ENCODE assay signal across 8 mouse cellular contexts in genomic region chr10:128283604-128284579, GRCm38 (mm10). TPM values are rescaled to one million over a fixed set of nuclear protein-coding genes. Genes with fewer than 3 reads are reported as not detected.
DNase-seq lines count a peak whose midpoint lies in the region; ATAC-seq and TF ChIP-seq lines count a peak whose summit lies in the region.

No protein-coding gene starts in this region.

- H3K27me3 ChIP-seq in G1E (ENCODE audit: insufficient read depth, low read length): no peaks in the 10 kb centered on the region
- no peaks in the 10 kb centered on the region for H3K27me3 ChIP-seq in forebrain, embryonic 12.5 days
- no peaks in the 10 kb centered on the region for H3K27me3 ChIP-seq in hindbrain, embryonic 16.5 days (replicated peaks; ENCODE audit: control insufficient read depth, insufficient read depth, low read length)
- no peaks in the 10 kb centered on the region for H3K27me3 ChIP-seq in liver, adult 2 months (ENCODE audit: control insufficient read depth, insufficient read depth, low read length)
- H3K27me3 ChIP-seq in neural tube, embryonic 11.5 days (ENCODE audit: control insufficient read depth, insufficient read depth, low read length): no peaks in the 10 kb centered on the region

- no peak overlapping the region for H3K4me3 ChIP-seq in G1E (ENCODE audit: low read depth, low read length)
- no peak overlapping the region for H3K4me3 ChIP-seq in forebrain, embryonic 12.5 days (replicated peaks)
- no peak overlapping the region for H3K4me3 ChIP-seq in hindbrain, embryonic 16.5 days (ENCODE audit: low read length)
- no peak overlapping the region for H3K4me3 ChIP-seq in liver, adult 2 months (ENCODE audit: insufficient read depth, low read depth, low read length)
- H3K4me3 ChIP-seq in neural tube, embryonic 11.5 days (ENCODE audit: low read depth, low read length): no peak overlapping the region

- TF ChIP-seq CTCF in G1E (IDR thresholded peaks at IDR 0.05; ENCODE audit: low read depth, low read length): no peak
- peak; percentile 69 for TF ChIP-seq CTCF in liver, adult 2 months (IDR thresholded peaks at IDR 0.05; ENCODE audit: low read depth, low read length)

- peaks cover 86% of the 10 kb centered on the region for H3K36me3 ChIP-seq in G1E (replicated peaks)
- peaks cover 53% of the 10 kb centered on the region for H3K36me3 ChIP-seq in forebrain, embryonic 12.5 days (replicated peaks)
- H3K36me3 ChIP-seq in hindbrain, embryonic 16.5 days (ENCODE audit: control insufficient read depth, insufficient read depth, low read length): peaks cover 37% of the 10 kb centered on the region
- peaks cover 84% of the 10 kb centered on the region for H3K36me3 ChIP-seq in liver, adult 2 months (ENCODE audit: control insufficient read depth, insufficient read depth, low read length)
- H3K36me3 ChIP-seq in neural tube, embryonic 11.5 days (ENCODE audit: control insufficient read depth, insufficient read depth, low read length): peaks cover 4% of the 10 kb centered on the region; the same call in 1 of the 2 replicates

- no peak overlapping the region for H3K9ac ChIP-seq in forebrain, embryonic 12.5 days
- H3K9ac ChIP-seq in hindbrain, embryonic 16.5 days (ENCODE audit: low read depth, low read length): no peak overlapping the region; the same call in 1 of the 2 replicates
- H3K9ac ChIP-seq in liver, adult 2 months (ENCODE audit: low read depth, low read length): no peak overlapping the region
- no peak overlapping the region for H3K9ac ChIP-seq in neural tube, embryonic 11.5 days (ENCODE audit: low read length)

- ATAC-seq in G1E (ENCODE audit: extremely low read depth, insufficient number of reproducible peaks, low FRiP score, poor library complexity, severe bottlenecking): no peak
- ATAC-seq in cerebellum, adult (ENCODE audit: insufficient number of reproducible peaks, low FRiP score, low TSS enrichment): peak; percentile 87
- ATAC-seq in forebrain, embryonic 12.5 days (ENCODE audit: low FRiP score): 0 out of 2 replicates have a peak, but pooled peaks have one; percentile 49
- peak; percentile 72 for ATAC-seq in hindbrain, embryonic 16.5 days
- no peak for ATAC-seq in neural tube, embryonic 11.5 days (ENCODE audit: insufficient read depth, low FRiP score, low TSS enrichment)

- 67% methylated on average over 31 of the region's 31 CpGs for WGBS in forebrain, embryonic 12.5 days
- WGBS in hindbrain, embryonic 16.5 days: 62% methylated on average over 31 of the region's 31 CpGs
- WGBS in liver, adult 2 months: 65% methylated on average over 31 of the region's 31 CpGs
- WGBS in neural tube, embryonic 11.5 days: 66% methylated on average over 31 of the region's 31 CpGs

- H3K9me3 ChIP-seq in G1E (replicated peaks): no peaks in the 10 kb centered on the region
- H3K9me3 ChIP-seq in forebrain, embryonic 12.5 days: no peaks in the 10 kb centered on the region
- no peaks in the 10 kb centered on the region for H3K9me3 ChIP-seq in hindbrain, embryonic 16.5 days (ENCODE audit: control insufficient read depth, low read length)
- H3K9me3 ChIP-seq in neural tube, embryonic 11.5 days (ENCODE audit: control insufficient read depth, low read length): no peaks in the 10 kb centered on the region

- H3K4me1 ChIP-seq in G1E (ENCODE audit: insufficient read depth, low read depth, low read length): peaks cover 9% of the 10 kb centered on the region
- H3K4me1 ChIP-seq in forebrain, embryonic 12.5 days: no peaks in the 10 kb centered on the region; the same call in 1 of the 2 replicates
- H3K4me1 ChIP-seq in hindbrain, embryonic 16.5 days (ENCODE audit: control insufficient read depth, insufficient read depth, low read depth, low read length): no peaks in the 10 kb centered on the region
- H3K4me1 ChIP-seq in liver, adult 2 months (ENCODE audit: control insufficient read depth, insufficient read depth, low read length): no peaks in the 10 kb centered on the region; the same call in 1 of the 2 replicates
- no peaks in the 10 kb centered on the region for H3K4me1 ChIP-seq in neural tube, embryonic 11.5 days (ENCODE audit: control insufficient read depth, insufficient read depth, low read length)

- H3K79me2 ChIP-seq in liver, adult 2 months (ENCODE audit: control insufficient read depth, insufficient read depth, low read length): no peaks in the 10 kb centered on the region; the same call in 1 of the 2 replicates

- TF ChIP-seq POLR2A in liver, adult 2 months (IDR thresholded peaks at IDR 0.05; ENCODE audit: extremely low read depth, insufficient read depth, low read length): no peak

- H3K27ac ChIP-seq in forebrain, embryonic 12.5 days: no peak overlapping the region
- H3K27ac ChIP-seq in hindbrain, embryonic 16.5 days (ENCODE audit: low read depth, low read length): peak overlapping the region; percentile 66
- H3K27ac ChIP-seq in liver, adult 2 months (replicated peaks; ENCODE audit: insufficient read depth, low read depth, low read length): no peak overlapping the region
- H3K27ac ChIP-seq in neural tube, embryonic 11.5 days (ENCODE audit: low read depth, low read length): no peak overlapping the region

- no peak overlapping the region for H3K4me2 ChIP-seq in forebrain, embryonic 12.5 days
- no peak overlapping the region for H3K4me2 ChIP-seq in hindbrain, embryonic 16.5 days (ENCODE audit: low read length)
- no peak overlapping the region for H3K4me2 ChIP-seq in neural tube, embryonic 11.5 days (ENCODE audit: low read depth)

- DNase-seq in 3T3-L1 (ENCODE audit: low read depth, low spot score): peak; percentile 80
- peak; percentile 29 for DNase-seq in G1E (ENCODE audit: low spot score)
- peak; percentile 32 for DNase-seq in liver, adult 2 months (ENCODE audit: extremely low read depth, low read depth, low spot score)
- peak; percentile 75 for DNase-seq in neural tube, embryonic 11.5 days (ENCODE audit: low spot score)
- peak; percentile 70 for DNase-seq in thymus, postnatal 0 days (ENCODE audit: low spot score)

RNA-seq across cellular contexts. Expression of gene Stat2, which starts 13.5 kb away (rescaled TPM):
- total RNA-seq in G1E (2014; fragmentation: Nextera tagmentation): 23.3 and 24.5 TPM in 2 replicates
- 15.0 and 16.7 TPM in 2 replicates for total RNA-seq in G1E (2017)
- polyA plus RNA-seq in G1E (2012): 10.0 and 10.7 TPM in 2 replicates
- 18.5 and 18.7 TPM in 2 replicates for polyA plus RNA-seq in forebrain, embryonic 12.5 days (2016; fragmentation: Nextera tagmentation; extraction: Ambion mirVana)
- polyA plus RNA-seq in hindbrain, embryonic 16.5 days (2015; fragmentation: Nextera tagmentation; extraction: Ambion mirVana): 19.3 and 22.2 TPM in 2 replicates
- total RNA-seq in liver, adult 2 months (2014; rRNA removed): 17.0 and 17.6 TPM in 2 replicates
- 26.3 and 46.6 TPM in 2 replicates for polyA plus RNA-seq in liver, adult 2 months (2012; rRNA removed)
- 15.2 and 17.2 TPM in 2 replicates for polyA plus RNA-seq in neural tube, embryonic 11.5 days (2014; fragmentation: Nextera tagmentation; extraction: Ambion mirVana)
- polyA plus RNA-seq in thymus, postnatal 0 days (2015; fragmentation: Nextera tagmentation; extraction: Ambion mirVana): 22.6 and 25.1 TPM in 2 replicates

RNA-seq across cellular contexts. Expression of gene Il23a, which starts 14.7 kb away (rescaled TPM):
- not detected in 2 replicates for total RNA-seq in G1E (2014; fragmentation: Nextera tagmentation)
- 0.16 TPM in 1 of 2 replicates, not detected in the other for total RNA-seq in G1E (2017)
- polyA plus RNA-seq in G1E (2012): 0.03 TPM in 1 of 2 replicates, not detected in the other
- polyA plus RNA-seq in forebrain, embryonic 12.5 days (2016; fragmentation: Nextera tagmentation; extraction: Ambion mirVana): not detected in 2 replicates
- 0.22 and 0.73 TPM in 2 replicates for polyA plus RNA-seq in hindbrain, embryonic 16.5 days (2015; fragmentation: Nextera tagmentation; extraction: Ambion mirVana)
- total RNA-seq in liver, adult 2 months (2014; rRNA removed): not detected in 2 replicates
- not detected in 2 replicates for polyA plus RNA-seq in liver, adult 2 months (2012; rRNA removed)
- polyA plus RNA-seq in neural tube, embryonic 11.5 days (2014; fragmentation: Nextera tagmentation; extraction: Ambion mirVana): not detected in 2 replicates
- 2.5 and 3.1 TPM in 2 replicates for polyA plus RNA-seq in thymus, postnatal 0 days (2015; fragmentation: Nextera tagmentation; extraction: Ambion mirVana)

RNA-seq across cellular contexts. Expression of gene Apof, which starts 15.4 kb away (rescaled TPM):
- not detected in 2 replicates for total RNA-seq in G1E (2014; fragmentation: Nextera tagmentation)
- 0.12 and 0.16 TPM in 2 replicates for total RNA-seq in G1E (2017)
- polyA plus RNA-seq in G1E (2012): not detected in 2 replicates
- polyA plus RNA-seq in forebrain, embryonic 12.5 days (2016; fragmentation: Nextera tagmentation; extraction: Ambion mirVana): not detected in 2 replicates
- polyA plus RNA-seq in hindbrain, embryonic 16.5 days (2015; fragmentation: Nextera tagmentation; extraction: Ambion mirVana): 0.24 TPM in 1 of 2 replicates, not detected in the other
- 1,199 and 1,422 TPM in 2 replicates for total RNA-seq in liver, adult 2 months (2014; rRNA removed)
- polyA plus RNA-seq in liver, adult 2 months (2012; rRNA removed): 2,021 and 2,079 TPM in 2 replicates
- polyA plus RNA-seq in neural tube, embryonic 11.5 days (2014; fragmentation: Nextera tagmentation; extraction: Ambion mirVana): not detected in 2 replicates
- polyA plus RNA-seq in thymus, postnatal 0 days (2015; fragmentation: Nextera tagmentation; extraction: Ambion mirVana): 0.17 TPM in 1 of 2 replicates, not detected in the other

RNA-seq across cellular contexts. Expression of gene Pan2, which starts 19.2 kb away (rescaled TPM):
- total RNA-seq in G1E (2014; fragmentation: Nextera tagmentation) (23.2 and 30.2 TPM in 2 replicates), G1E (2017) (13.8 TPM in 2 replicates)
- 3.4 and 3.6 TPM in 2 replicates for polyA plus RNA-seq in G1E (2012)
- 40.2 and 42.2 TPM in 2 replicates for polyA plus RNA-seq in forebrain, embryonic 12.5 days (2016; fragmentation: Nextera tagmentation; extraction: Ambion mirVana)
- 18.2 and 20.9 TPM in 2 replicates for polyA plus RNA-seq in hindbrain, embryonic 16.5 days (2015; fragmentation: Nextera tagmentation; extraction: Ambion mirVana)
- total RNA-seq in liver, adult 2 months (2014; rRNA removed): 9.1 and 11.8 TPM in 2 replicates
- 12.7 and 20.3 TPM in 2 replicates for polyA plus RNA-seq in liver, adult 2 months (2012; rRNA removed)
- polyA plus RNA-seq in neural tube, embryonic 11.5 days (2014; fragmentation: Nextera tagmentation; extraction: Ambion mirVana): 33.3 and 35.2 TPM in 2 replicates
- polyA plus RNA-seq in thymus, postnatal 0 days (2015; fragmentation: Nextera tagmentation; extraction: Ambion mirVana): 26.2 and 31.8 TPM in 2 replicates

RNA-seq across cellular contexts. Expression of gene Apon, which starts 30.0 kb away (rescaled TPM):
- not detected in 2 replicates for total RNA-seq in G1E (2014; fragmentation: Nextera tagmentation)
- 0.17 and 0.27 TPM in 2 replicates for total RNA-seq in G1E (2017)
- polyA plus RNA-seq in G1E (2012): 0.04 TPM in 1 of 2 replicates, not detected in the other
- polyA plus RNA-seq in forebrain, embryonic 12.5 days (2016; fragmentation: Nextera tagmentation; extraction: Ambion mirVana): 0.54 and 0.87 TPM in 2 replicates
- 0.11 TPM in 1 of 2 replicates, not detected in the other for polyA plus RNA-seq in hindbrain, embryonic 16.5 days (2015; fragmentation: Nextera tagmentation; extraction: Ambion mirVana)
- 201 and 227 TPM in 2 replicates for total RNA-seq in liver, adult 2 months (2014; rRNA removed)
- polyA plus RNA-seq in liver, adult 2 months (2012; rRNA removed): 446 and 456 TPM in 2 replicates
- polyA plus RNA-seq in neural tube, embryonic 11.5 days (2014; fragmentation: Nextera tagmentation; extraction: Ambion mirVana): 0.99 TPM in 1 of 2 replicates, not detected in the other
- 0.28 and 0.40 TPM in 2 replicates for polyA plus RNA-seq in thymus, postnatal 0 days (2015; fragmentation: Nextera tagmentation; extraction: Ambion mirVana)

Comparison
In these comparisons a context has a peak if more than half of its experiments do, and no peak if none do; other contexts are left out.
1. DNase-seq: peak in every context shown above with its lines; median percentile 80 in 3T3-L1; 75 in neural tube, embryonic 11.5 days; 70 in thymus, postnatal 0 days; 32 in liver, adult 2 months; 29 in G1E.
2. ATAC-seq: peak in cerebellum, adult (single experiment), forebrain, embryonic 12.5 days (single experiment) and hindbrain, embryonic 16.5 days (single experiment); none in G1E (single experiment) and neural tube, embryonic 11.5 days (single experiment).
3. RNA of gene Apof, which starts 15.4 kb away (polyA plus RNA-seq): 2,021 to 2,079 TPM in liver, adult 2 months; 0.24 TPM in hindbrain, embryonic 16.5 days, not detected in neural tube, embryonic 11.5 days, not detected in G1E, not detected in forebrain, embryonic 12.5 days and 0.17 TPM in thymus, postnatal 0 days; every median in the first group is over 1,000 times any median in the second.